Mouse (Mus musculus): ENCODE data around the gene Creb5.

GRCm38 (mm10) chr6:53490917-53491316 lies 203.8 kb downstream of the Creb5 start:
- TF ChIP-seq CTCF (IDR thresholded peaks at IDR 0.05; ENCODE audit: low read depth) (peak; percentile 45), EP300 (IDR thresholded peaks at IDR 0.05; ENCODE audit: low read depth) (no peak)
